Mouse (Mus musculus): Measurements from ENCODE around the gene Pard6b. TPM values are rescaled to one million over a fixed set of nuclear protein-coding genes. Genes with fewer than 3 reads are reported as not detected.
"Not testable (repeated sequence)": the region's sequence is repeated elsewhere in the genome, so short reads cannot be mapped to it uniquely, and the experiment has no call there.

The Pard6b gene
- polyA plus RNA-seq, 1 experiment from 2014 or later = 11.4 TPM

- H3K4me1 ChIP-seq = peaks cover 24% of the 10 kb centered on the region
- no peak for ATAC-seq (ENCODE audit: low FRiP score)
- no peaks in the 10 kb centered on the region for H3K9me3 ChIP-seq
- peaks cover 61% of the 10 kb centered on the region for H3K27me3 ChIP-seq
- H3K4me3 ChIP-seq (replicated peaks) = peak overlapping the region; percentile 45
- H3K27ac ChIP-seq = no peak overlapping the region
- H3K4me2 ChIP-seq = peak overlapping the region; percentile 83
- H3K36me3 ChIP-seq (replicated peaks) = no peaks in the 10 kb centered on the region
- peak overlapping the region; percentile 55 for H3K9ac ChIP-seq
- under 1% methylated on average over 56 of the region's 56 CpGs for WGBS
Observed at GRCm38 (mm10) chr2:168050000-168050942, 30.5 kb upstream of the Pard6b start.

GRCm38 (mm10) chr2:168052156-168052555 lies 28.6 kb upstream of the Pard6b start:
- 94% methylated on average over 1 of the region's 1 CpGs for WGBS
- H3K4me2 ChIP-seq = no peak overlapping the region
- H3K4me3 ChIP-seq (replicated peaks) = no peak overlapping the region
- H3K27ac ChIP-seq = no peak overlapping the region
- peaks cover 56% of the 10 kb centered on the region for H3K27me3 ChIP-seq
- peaks cover 17% of the 10 kb centered on the region for H3K4me1 ChIP-seq
- no peaks in the 10 kb centered on the region for H3K9me3 ChIP-seq
- no peak overlapping the region for H3K9ac ChIP-seq
- no peak for ATAC-seq (ENCODE audit: low FRiP score)
- no peaks in the 10 kb centered on the region for H3K36me3 ChIP-seq (replicated peaks)

- Histone ChIP-seq H3K27me3 (peaks cover 53% of the 10 kb centered on the region), H3K27ac (no peak overlapping the region), H3K9ac (no peak overlapping the region), H3K36me3 (replicated peaks) (no peaks in the 10 kb centered on the region), H3K4me2 (no peak overlapping the region), H3K4me1 (peaks cover 17% of the 10 kb centered on the region), H3K4me3 (replicated peaks) (no peak overlapping the region), H3K9me3 (no peaks in the 10 kb centered on the region)
- ATAC-seq (ENCODE audit: low FRiP score) = no peak
- 13% methylated on average over 2 of the region's 2 CpGs for WGBS
Observed at GRCm38 (mm10) chr2:168052689-168053088, 28.1 kb upstream of the Pard6b start.

- Histone ChIP-seq H3K27me3 (peaks cover 42% of the 10 kb centered on the region), H3K27ac (no peak overlapping the region), H3K4me1 (peaks cover 18% of the 10 kb centered on the region), H3K9ac (no peak overlapping the region), H3K9me3 (no peaks in the 10 kb centered on the region), H3K36me3 (replicated peaks) (no peaks in the 10 kb centered on the region), H3K4me3 (replicated peaks) (no peak overlapping the region), H3K4me2 (no peak overlapping the region)
- no peak for ATAC-seq (ENCODE audit: low FRiP score)
- 92% methylated on average over 11 of the region's 11 CpGs for WGBS
Observed at GRCm38 (mm10) chr2:168054142-168054541, 26.7 kb upstream of the Pard6b start.

- Histone ChIP-seq H3K4me1 (0 out of 2 replicates have a peak, but pooled peaks cover 4% of the 10 kb centered on the region), H3K36me3 (replicated peaks) (no peaks in the 10 kb centered on the region), H3K4me2 (no peak overlapping the region), H3K9ac (no peak overlapping the region), H3K27me3 (peaks cover 23% of the 10 kb centered on the region), H3K4me3 (replicated peaks) (no peak overlapping the region), H3K9me3 (no peaks in the 10 kb centered on the region), H3K27ac (no peak overlapping the region)
- 49% methylated on average over 14 of the region's 14 CpGs for WGBS
- ATAC-seq (ENCODE audit: low FRiP score) = no peak
Observed at GRCm38 (mm10) chr2:168055910-168056665, 24.7 kb upstream of the Pard6b start.

GRCm38 (mm10) chr2:168056666-168056933 lies 24.2 kb upstream of the Pard6b start:
- Histone ChIP-seq H3K9me3 (no peaks in the 10 kb centered on the region), H3K36me3 (replicated peaks) (no peaks in the 10 kb centered on the region), H3K9ac (no peak overlapping the region), H3K4me1 (0 out of 2 replicates have a peak, but pooled peaks cover 4% of the 10 kb centered on the region), H3K27me3 (peaks cover 18% of the 10 kb centered on the region), H3K4me3 (replicated peaks) (no peak overlapping the region), H3K27ac (no peak overlapping the region), H3K4me2 (no peak overlapping the region)
- no peak for ATAC-seq (ENCODE audit: low FRiP score)
- WGBS = 74% methylated on average over 8 of the region's 8 CpGs

GRCm38 (mm10) chr2:168057876-168058275 lies 22.9 kb upstream of the Pard6b start:
- H3K27me3 ChIP-seq; H3K4me3 ChIP-seq (replicated peaks); H3K9ac ChIP-seq; ATAC-seq (ENCODE audit: low FRiP score); H3K4me2 ChIP-seq; H3K36me3 ChIP-seq (replicated peaks); H3K4me1 ChIP-seq; H3K27ac ChIP-seq; H3K9me3 ChIP-seq: not testable (repeated sequence)
- WGBS = 54% methylated on average over 2 of the region's 2 CpGs

GRCm38 (mm10) chr2:168058488-168059199 lies 22.2 kb upstream of the Pard6b start:
- H3K4me3 ChIP-seq (replicated peaks) = no peak overlapping the region

GRCm38 (mm10) chr2:168059200-168059790 lies 21.5 kb upstream of the Pard6b start:
- Histone ChIP-seq H3K9ac (no peak overlapping the region), H3K27ac (no peak overlapping the region), H3K4me1 (0 out of 2 replicates have a peak, but pooled peaks cover 4% of the 10 kb centered on the region), H3K9me3 (no peaks in the 10 kb centered on the region), H3K4me2 (no peak overlapping the region), H3K4me3 (replicated peaks) (no peak overlapping the region), H3K36me3 (replicated peaks) (no peaks in the 10 kb centered on the region), H3K27me3 (peaks cover 3% of the 10 kb centered on the region; the same call in 1 of the 2 replicates)
- ATAC-seq (ENCODE audit: low FRiP score) = no peak
- WGBS = 77% methylated on average over 6 of the region's 6 CpGs

More at GRCm38 (mm10) chr2:168058488-168059199, 22.2 kb upstream of the Pard6b start:
- Histone ChIP-seq H3K4me1 (0 out of 2 replicates have a peak, but pooled peaks cover 4% of the 10 kb centered on the region), H3K9ac (no peak overlapping the region), H3K27ac (no peak overlapping the region), H3K4me2 (no peak overlapping the region), H3K36me3 (replicated peaks) (no peaks in the 10 kb centered on the region), H3K27me3 (peaks cover 3% of the 10 kb centered on the region; the same call in 1 of the 2 replicates), H3K9me3 (no peaks in the 10 kb centered on the region)
- WGBS = 30% methylated on average over 13 of the region's 13 CpGs
- ATAC-seq (ENCODE audit: low FRiP score) = no peak

GRCm38 (mm10) chr2:168063712-168064111 lies 17.1 kb upstream of the Pard6b start:
- 90% methylated on average over 12 of the region's 12 CpGs for WGBS
- no peaks in the 10 kb centered on the region for H3K9me3 ChIP-seq
- no peak overlapping the region for H3K4me2 ChIP-seq
- no peak overlapping the region for H3K4me3 ChIP-seq (replicated peaks)
- H3K36me3 ChIP-seq (replicated peaks) = no peaks in the 10 kb centered on the region
- no peaks in the 10 kb centered on the region for H3K27me3 ChIP-seq
- H3K9ac ChIP-seq = no peak overlapping the region
- peaks cover 4% of the 10 kb centered on the region; the same call in 1 of the 2 replicates for H3K4me1 ChIP-seq
- ATAC-seq (ENCODE audit: low FRiP score) = no peak
- H3K27ac ChIP-seq = no peak overlapping the region

GRCm38 (mm10) chr2:168065511-168065910 lies 15.3 kb upstream of the Pard6b start:
- 88% methylated on average over 7 of the region's 7 CpGs for WGBS
- Histone ChIP-seq H3K36me3 (replicated peaks) (no peaks in the 10 kb centered on the region), H3K4me1 (peaks cover 3% of the 10 kb centered on the region; the same call in 1 of the 2 replicates), H3K27ac (no peak overlapping the region), H3K9me3 (no peaks in the 10 kb centered on the region), H3K9ac (no peak overlapping the region), H3K4me3 (replicated peaks) (no peak overlapping the region), H3K4me2 (no peak overlapping the region), H3K27me3 (no peaks in the 10 kb centered on the region)
- ATAC-seq (ENCODE audit: low FRiP score) = no peak

- ATAC-seq (ENCODE audit: low FRiP score) = no peak
- peaks cover 3% of the 10 kb centered on the region; the same call in 1 of the 2 replicates for H3K4me1 ChIP-seq
- no peak overlapping the region for H3K4me3 ChIP-seq (replicated peaks)
- no peak overlapping the region for H3K27ac ChIP-seq
- H3K9me3 ChIP-seq = no peaks in the 10 kb centered on the region
- no peak overlapping the region for H3K4me2 ChIP-seq
- WGBS = 50% methylated on average over 8 of the region's 8 CpGs
- no peak overlapping the region for H3K9ac ChIP-seq
- no peaks in the 10 kb centered on the region for H3K36me3 ChIP-seq (replicated peaks)
- H3K27me3 ChIP-seq = no peaks in the 10 kb centered on the region
Observed at GRCm38 (mm10) chr2:168066783-168067182, 14.0 kb upstream of the Pard6b start.
